Mouse (Mus musculus) kidney, embryonic 15.5 days (tissue): ENCODE measurements around the gene Bnip1. TPM values are rescaled to one million over a fixed set of nuclear protein-coding genes. Genes with fewer than 3 reads are reported as not detected.

Source experiments
- ATAC-seq: fragments of 200-750 bp; cut with Nextera tagmentation; replicated peaks from 2 replicates; pipeline ENCODE4 v1.8.0; 2017; ENCODE audit warnings: moderate TSS enrichment; ENCODE audit not compliant: low FRiP score
- H3K27ac ChIP-seq: fragments of 300-500 bp; sonication (generic); 2 replicates; pipeline ENCODE4 v1.5.1; 2015; ENCODE audit warnings: mild to moderate bottlenecking, inconsistent platforms
- H3K27me3 ChIP-seq: fragments of 300-500 bp; sonication (generic); 2 replicates; pipeline ENCODE4 v1.6.1; 2015; ENCODE audit warnings: inconsistent platforms
- H3K36me3 ChIP-seq: fragments of 300-500 bp; sonication (generic); 2 replicates; pipeline ENCODE4 v1.6.1; 2015; ENCODE audit warnings: inconsistent platforms
- H3K4me1 ChIP-seq: fragments of 300-500 bp; sonication (generic); 2 replicates; pipeline ENCODE4 v1.6.1; 2015; ENCODE audit warnings: inconsistent platforms
- H3K4me2 ChIP-seq: fragments of 300-500 bp; sonication (generic); 2 replicates; pipeline ENCODE4 v1.6.1; 2015; ENCODE audit warnings: moderate library complexity, mild to moderate bottlenecking, inconsistent platforms
- H3K4me3 ChIP-seq: fragments of 300-500 bp; sonication (generic); replicated peaks from 2 replicates; pipeline ENCODE4 v1.5.1; 2015; ENCODE audit warnings: mild to moderate bottlenecking, inconsistent platforms
- H3K9ac ChIP-seq: fragments of 300-500 bp; sonication (generic); 2 replicates; pipeline ENCODE4 v1.6.1; 2015; ENCODE audit warnings: mild to moderate bottlenecking, inconsistent platforms
- H3K9me3 ChIP-seq: fragments of 300-500 bp; sonication (generic); replicated peaks from 2 replicates; pipeline ENCODE4 v1.6.1; 2016; ENCODE audit warnings: inconsistent platforms
- WGBS: fragments of 180-500 bp; shearing (Covaris S2); methylation state at CpG from one replicate; pipeline ENCODE4 v1.1.7; 2015; ENCODE audit warnings: mixed read lengths; 5-methylcytosine and 5-hydroxymethylcytosine counted together
- polyA plus RNA-seq: library from polyadenylated mRNA; unstranded; fragments of >200 nt; fragmentation: Nextera tagmentation; extraction: Ambion mirVana; gene quantifications from 2 replicates; pipeline ENCODE4 v1.2.1, GENCODE M21; 2015

Gene Bnip1
- polyA plus RNA-seq, 1 experiment from 2014 or later, result 52.3 TPM

DNA sequence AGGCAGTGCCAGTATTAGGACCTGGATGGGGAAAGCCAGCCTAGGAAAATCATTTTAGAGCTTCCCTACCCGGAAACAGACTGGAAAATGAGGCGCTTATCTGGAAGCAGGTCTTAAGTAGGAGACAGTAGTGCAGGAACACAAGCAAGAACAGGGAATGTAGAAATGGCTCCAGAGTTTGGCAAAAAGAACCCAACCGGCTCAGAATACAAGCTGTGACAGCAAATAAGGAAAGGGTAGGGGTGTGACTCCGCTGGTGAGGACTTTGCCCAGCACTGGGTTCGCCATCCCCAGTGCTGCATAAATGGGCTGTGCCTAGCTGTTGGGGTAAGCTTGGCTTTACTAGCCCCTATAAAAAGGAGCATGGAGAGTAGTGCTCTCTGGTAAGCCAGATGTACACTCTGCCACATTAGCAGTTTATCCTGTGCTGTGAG, 761 bp downstream of the Bnip1 start:
- Histone ChIP-seq H3K4me3 (peak overlapping the region; percentile 79), H3K27ac (peak overlapping the region; percentile 98), H3K4me2 (peak overlapping the region; percentile 81), H3K4me1 (peaks cover 7% of the 10 kb centered on the region), H3K36me3 (peaks cover 33% of the 10 kb centered on the region), H3K9me3 (no peaks in the 10 kb centered on the region), H3K9ac (peak overlapping the region; percentile 72), H3K27me3 (no peaks in the 10 kb centered on the region)
- 14% methylated on average over 5 of the region's 5 CpGs for WGBS
- ATAC-seq, result 0 out of 2 replicates have a peak, but pooled peaks have one; percentile 52

- Histone ChIP-seq H3K9ac (no peak overlapping the region), H3K36me3 (peaks cover 57% of the 10 kb centered on the region), H3K27me3 (no peaks in the 10 kb centered on the region), H3K4me2 (no peak overlapping the region), H3K27ac (no peak overlapping the region), H3K4me1 (peaks cover 7% of the 10 kb centered on the region), H3K4me3 (no peak overlapping the region), H3K9me3 (no peaks in the 10 kb centered on the region)
- 91% methylated on average over 8 of the region's 8 CpGs for WGBS
- ATAC-seq, result no peak
These were observed 3.7 kb downstream of the Bnip1 start for GRCm38 (mm10) chr17:26784525-26784924.

DNA sequence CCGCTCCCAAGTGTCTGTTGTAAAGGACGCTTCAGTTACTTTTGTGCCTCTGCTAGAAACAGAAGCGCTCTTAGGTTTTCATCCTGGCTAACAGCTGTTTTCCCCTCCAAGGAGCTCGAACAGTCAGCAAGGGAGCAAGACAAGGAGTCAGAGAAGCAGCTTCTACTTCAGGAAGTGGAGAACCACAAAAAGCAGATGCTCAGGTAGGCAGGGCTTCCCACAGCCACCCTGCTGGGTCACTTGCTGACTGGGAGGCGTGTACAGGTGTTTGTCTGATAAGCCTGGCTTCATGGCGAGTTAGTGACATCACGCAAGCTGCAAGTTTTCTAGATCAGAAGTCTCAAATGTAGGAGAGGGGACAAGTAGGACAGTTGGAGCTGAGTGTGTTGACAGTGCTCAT, 5.7 kb downstream of the Bnip1 start:
- Histone ChIP-seq H3K4me3 (no peak overlapping the region), H3K27ac (no peak overlapping the region), H3K27me3 (no peaks in the 10 kb centered on the region), H3K9me3 (no peaks in the 10 kb centered on the region), H3K4me1 (peaks cover 3% of the 10 kb centered on the region), H3K9ac (no peak overlapping the region), H3K4me2 (no peak overlapping the region), H3K36me3 (peaks cover 78% of the 10 kb centered on the region)
- 87% methylated on average over 7 of the region's 7 CpGs for WGBS
- no peak for ATAC-seq

DNA sequence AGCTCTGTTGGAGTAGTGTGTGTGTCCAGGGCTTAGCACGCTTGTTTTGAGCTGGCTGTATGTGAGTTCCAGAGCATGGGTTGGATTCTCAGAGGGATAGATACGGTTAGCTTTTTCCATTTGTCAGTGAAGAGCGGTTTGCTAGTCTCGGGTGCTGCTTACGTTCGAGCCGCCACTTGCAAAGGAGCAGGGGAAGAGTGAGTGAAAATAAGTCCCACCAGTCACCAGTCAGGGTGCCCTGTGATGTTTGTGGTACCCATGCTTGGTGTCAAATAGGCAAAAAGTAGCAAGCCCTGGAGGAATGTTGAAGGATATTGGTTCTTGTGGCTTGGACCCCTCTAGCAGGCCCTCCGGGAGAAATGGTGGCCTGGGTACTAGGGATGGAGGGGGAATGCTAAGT, 8.1 kb downstream of the Bnip1 start:
- WGBS, result 92% methylated on average over 8 of the region's 8 CpGs
- ATAC-seq, result no peak

GRCm38 (mm10) chr17:26789460-26790268, 8.8 kb downstream of the Bnip1 start:
- whole genome bisulfite sequencing, result 90% methylated on average over 8 of the region's 8 CpGs
- no peak overlapping the region for H3K27ac ChIP-seq
- no peak overlapping the region for H3K4me3 ChIP-seq
- H3K4me2 ChIP-seq, result no peak overlapping the region
- H3K27me3 ChIP-seq, result no peaks in the 10 kb centered on the region
- H3K4me1 ChIP-seq, result no peaks in the 10 kb centered on the region
- no peaks in the 10 kb centered on the region for H3K9me3 ChIP-seq
- H3K36me3 ChIP-seq, result peaks cover 83% of the 10 kb centered on the region
- H3K9ac ChIP-seq, result no peak overlapping the region
- ATAC-seq, result no peak

More for the DNA sequence above, 8.1 kb downstream of the Bnip1 start:
- Histone ChIP-seq H3K4me2 (no peak overlapping the region), H3K4me1 (no peaks in the 10 kb centered on the region), H3K36me3 (peaks cover 90% of the 10 kb centered on the region), H3K27me3 (no peaks in the 10 kb centered on the region), H3K4me3 (no peak overlapping the region), H3K27ac (no peak overlapping the region), H3K9me3 (no peaks in the 10 kb centered on the region), H3K9ac (no peak overlapping the region)

- Histone ChIP-seq H3K27ac (no peak overlapping the region), H3K9me3 (no peaks in the 10 kb centered on the region), H3K4me3 (no peak overlapping the region), H3K36me3 (peaks cover 74% of the 10 kb centered on the region), H3K27me3 (no peaks in the 10 kb centered on the region), H3K9ac (no peak overlapping the region), H3K4me1 (no peaks in the 10 kb centered on the region), H3K4me2 (no peak overlapping the region)
- ATAC-seq, result peak; percentile 46; the same call in 1 of the 2 replicates
- WGBS, result 80% methylated on average over 11 of the region's 11 CpGs
These were observed 9.7 kb downstream of the Bnip1 start for GRCm38 (mm10) chr17:26790269-26791214.

GRCm38 (mm10) chr17:26791580-26791979, 10.7 kb downstream of the Bnip1 start:
- Histone ChIP-seq H3K9me3 (no peaks in the 10 kb centered on the region), H3K9ac (no peak overlapping the region), H3K27ac (no peak overlapping the region), H3K4me3 (no peak overlapping the region), H3K36me3 (peaks cover 67% of the 10 kb centered on the region), H3K27me3 (no peaks in the 10 kb centered on the region), H3K4me1 (no peaks in the 10 kb centered on the region), H3K4me2 (no peak overlapping the region)
- ATAC-seq, result no peak
- WGBS, result 76% methylated on average over 7 of the region's 7 CpGs

GRCm38 (mm10) chr17:26792096-26792495, 11.2 kb downstream of the Bnip1 start:
- no peak overlapping the region for H3K4me2 ChIP-seq
- no peaks in the 10 kb centered on the region for H3K27me3 ChIP-seq
- H3K36me3 ChIP-seq, result peaks cover 62% of the 10 kb centered on the region
- no peak for ATAC-seq
- no peak overlapping the region for H3K9ac ChIP-seq
- no peak overlapping the region for H3K27ac ChIP-seq
- no peak overlapping the region for H3K4me3 ChIP-seq
- WGBS, result 89% methylated on average over 15 of the region's 15 CpGs
- H3K4me1 ChIP-seq, result no peaks in the 10 kb centered on the region
- no peaks in the 10 kb centered on the region for H3K9me3 ChIP-seq

GRCm38 (mm10) chr17:26793068-26793765, 12.4 kb downstream of the Bnip1 start:
- H3K27ac ChIP-seq, result no peak overlapping the region
- ATAC-seq, result no peak

DNA sequence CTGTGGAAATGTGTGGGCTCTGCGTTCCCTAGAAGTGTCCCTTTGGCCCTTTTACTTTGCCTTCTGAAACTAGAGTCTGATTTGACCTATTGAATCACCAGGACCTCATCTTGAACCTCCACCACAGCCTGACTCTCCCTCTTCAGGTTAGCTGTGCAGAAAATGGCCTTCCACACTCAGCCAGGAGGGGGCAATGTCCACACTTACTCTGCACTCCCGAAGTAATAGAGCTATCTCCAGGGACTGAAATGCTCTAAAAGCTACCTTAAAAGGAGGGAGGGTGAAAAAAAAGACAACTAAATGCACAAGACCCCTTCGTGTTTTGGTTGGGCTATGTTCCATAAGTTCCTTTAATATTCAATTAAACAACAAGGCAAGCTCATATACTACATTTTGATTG, 13.9 kb downstream of the Bnip1 start:
- no peak for ATAC-seq
- Histone ChIP-seq H3K36me3 (peaks cover 41% of the 10 kb centered on the region), H3K9me3 (no peaks in the 10 kb centered on the region), H3K4me2 (no peak overlapping the region), H3K4me3 (no peak overlapping the region), H3K27me3 (no peaks in the 10 kb centered on the region), H3K4me1 (no peaks in the 10 kb centered on the region), H3K9ac (no peak overlapping the region), H3K27ac (no peak overlapping the region)
- 19% methylated on average over 3 of the region's 3 CpGs for WGBS

More at GRCm38 (mm10) chr17:26793068-26793765, 12.4 kb downstream of the Bnip1 start:
- H3K4me2 ChIP-seq, result no peak overlapping the region
- H3K4me1 ChIP-seq, result no peaks in the 10 kb centered on the region
- H3K27me3 ChIP-seq, result no peaks in the 10 kb centered on the region
- H3K9ac ChIP-seq, result no peak overlapping the region
- H3K4me3 ChIP-seq, result no peak overlapping the region
- peaks cover 56% of the 10 kb centered on the region for H3K36me3 ChIP-seq
- H3K9me3 ChIP-seq, result no peaks in the 10 kb centered on the region
- 79% methylated on average over 5 of the region's 5 CpGs for WGBS

DNA sequence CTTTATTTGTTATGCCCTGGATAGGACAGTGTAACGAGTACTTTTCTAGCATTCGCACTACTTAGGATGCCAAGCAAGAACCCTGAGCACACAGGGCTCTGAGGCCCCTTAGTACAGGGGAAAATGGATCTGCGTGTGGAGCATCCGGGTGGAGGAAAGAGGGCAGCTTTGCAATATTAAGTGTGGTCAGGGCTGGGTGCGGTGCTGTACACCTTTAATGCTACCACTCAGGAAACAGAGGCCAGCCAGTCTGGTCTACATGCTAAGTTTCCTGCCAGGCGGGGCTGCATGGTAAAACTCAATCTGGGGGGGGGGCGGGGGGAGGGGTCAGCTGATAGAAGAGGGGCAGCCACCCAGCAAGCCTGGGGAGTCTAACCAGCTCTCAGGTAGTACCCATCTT, 14.5 kb downstream of the Bnip1 start:
- no peak overlapping the region for H3K27ac ChIP-seq
- no peak overlapping the region for H3K9ac ChIP-seq
- no peak for ATAC-seq
- H3K27me3 ChIP-seq, result no peaks in the 10 kb centered on the region
- no peak overlapping the region for H3K4me3 ChIP-seq
- peaks cover 34% of the 10 kb centered on the region for H3K36me3 ChIP-seq
- H3K9me3 ChIP-seq, result no peaks in the 10 kb centered on the region
- H3K4me1 ChIP-seq, result no peaks in the 10 kb centered on the region
- H3K4me2 ChIP-seq, result no peak overlapping the region
- WGBS, result 73% methylated on average over 6 of the region's 7 CpGs
